Mouse (Mus musculus): ENCODE measurements around the gene Aup1.

DNA sequence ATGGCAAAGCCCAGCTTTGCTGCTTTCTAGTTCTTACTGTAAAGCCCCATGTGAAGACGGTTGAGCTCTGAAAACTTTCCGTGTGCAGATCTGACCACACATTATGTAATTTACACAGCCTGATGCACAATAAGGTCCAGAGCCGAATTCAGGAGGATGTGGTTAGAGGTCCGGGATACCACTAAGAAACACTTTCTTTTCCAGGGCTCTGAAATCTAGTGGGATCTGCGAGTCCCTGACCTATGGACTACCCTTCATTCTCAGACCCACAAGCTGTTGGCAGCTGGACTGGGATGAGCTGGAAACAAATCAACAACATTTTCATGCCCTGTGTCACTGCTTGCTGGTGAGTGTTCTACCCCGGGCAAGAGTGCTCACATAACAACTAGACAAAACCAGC lies 48.2 kb upstream of the Aup1 start:
- no peak for TF ChIP-seq FLI1 (IDR thresholded peaks at IDR 0.05; ENCODE audit: low read length)
- TF ChIP-seq GATA1 (IDR thresholded peaks at IDR 0.05; ENCODE audit: borderline replicate concordance, low read length), result no peak

All from megakaryocyte, embryonic 14.5 days (primary cell).